9 mouse cellular contexts compared by ENCODE assay signal in genomic region chr10:112801560-112801959, GRCm38 (mm10).
DNase-seq lines count a peak whose midpoint lies in the region; ATAC-seq lines count a peak whose summit lies in the region.
"Had no signal": no experiment of that assay in that cellular context is flagged by ENCODE, and none has a peak within 500 bp of the region (broad histone marks: within the 10 kb centered on the region; RNA-seq: fewer than 3 reads in every experiment).

No protein-coding gene starts in this region.

- peaks cover 4% of the 10 kb centered on the region; the same call in 1 of the 2 replicates for H3K27me3 ChIP-seq in midbrain, embryonic 10.5 days (ENCODE audit: low read depth, poor library complexity, severe bottlenecking)
- H3K27me3 ChIP-seq: embryonic facial prominence, embryonic 12.5 days had no signal

- intact Hi-C loops in heart, postnatal 10 days (cut with DNase I): loop anchor here (5.0 kb wide), 3 partner anchors 599 to 824 kb away; no protein-coding TSS in a partner anchor

- peak; percentile 92 for ATAC-seq in granulocyte monocyte progenitor cell, adult 5-6 weeks (replicated peaks; ENCODE audit: poor library complexity, severe bottlenecking)

- no peaks in the 10 kb centered on the region for H3K9me3 ChIP-seq in midbrain, embryonic 10.5 days (replicated peaks)
- H3K9me3 ChIP-seq: embryonic facial prominence, embryonic 12.5 days had no signal

- no peaks in the 10 kb centered on the region for H3K36me3 ChIP-seq in midbrain, embryonic 10.5 days
- H3K36me3 ChIP-seq: embryonic facial prominence, embryonic 12.5 days had no signal

- peak; percentile 18 to 49 for DNase-seq in heart, postnatal 10 days
- no peak for DNase-seq in heart, adult 11 months
- peak; percentile 51 for DNase-seq in ES-CJ7 (ENCODE audit: low read depth, low spot score)
- DNase-seq in cerebellum, postnatal 14 days: peak; percentile 58 to 61
- peak; percentile 51 to 62 for DNase-seq in layer of hippocampus, postnatal 10 days (ENCODE audit: low spot score in 2 of 2)
- DNase-seq in midbrain, embryonic 10.5 days (ENCODE audit: low spot score): peak; percentile 43
- peak; percentile 2 for DNase-seq in thymus, postnatal 25 days

- 9% methylated on average over 5 of the region's 5 CpGs for WGBS in midbrain, embryonic 10.5 days

- H3K27ac ChIP-seq in midbrain, embryonic 10.5 days (replicated peaks): no peak overlapping the region
- H3K27ac ChIP-seq: embryonic facial prominence, embryonic 12.5 days had no signal

- no peak overlapping the region for H3K4me3 ChIP-seq in midbrain, embryonic 10.5 days
- H3K4me3 ChIP-seq: embryonic facial prominence, embryonic 12.5 days had no signal

- H3K4me1 ChIP-seq in midbrain, embryonic 10.5 days: peaks cover 16% of the 10 kb centered on the region
- H3K4me1 ChIP-seq: embryonic facial prominence, embryonic 12.5 days had no signal
